Mouse (Mus musculus): ENCODE results near the gene Ccdc36.

Gene Ccdc36

DNA sequence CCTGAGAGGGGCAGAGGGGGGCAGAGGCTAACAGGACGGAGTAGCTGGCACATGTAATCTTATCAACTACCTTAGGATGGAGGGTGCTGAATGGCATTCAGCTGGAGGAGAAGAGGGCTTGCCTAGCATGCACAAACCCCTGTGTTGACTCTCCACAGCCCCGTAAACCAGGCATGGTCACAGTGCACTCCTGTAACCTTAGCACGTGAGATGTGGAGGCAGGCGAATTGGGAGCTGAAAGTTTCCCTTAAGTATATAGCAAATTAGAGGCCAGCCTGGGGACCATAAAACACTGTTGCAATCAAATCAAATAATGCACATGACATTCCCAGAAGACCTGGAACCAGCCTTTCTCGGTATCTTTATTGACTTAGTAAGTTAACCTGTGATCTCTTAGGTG is 49.5 kb downstream of the Ccdc36 start:
- no peak for DNase-seq (ENCODE audit: low read depth)

DNA sequence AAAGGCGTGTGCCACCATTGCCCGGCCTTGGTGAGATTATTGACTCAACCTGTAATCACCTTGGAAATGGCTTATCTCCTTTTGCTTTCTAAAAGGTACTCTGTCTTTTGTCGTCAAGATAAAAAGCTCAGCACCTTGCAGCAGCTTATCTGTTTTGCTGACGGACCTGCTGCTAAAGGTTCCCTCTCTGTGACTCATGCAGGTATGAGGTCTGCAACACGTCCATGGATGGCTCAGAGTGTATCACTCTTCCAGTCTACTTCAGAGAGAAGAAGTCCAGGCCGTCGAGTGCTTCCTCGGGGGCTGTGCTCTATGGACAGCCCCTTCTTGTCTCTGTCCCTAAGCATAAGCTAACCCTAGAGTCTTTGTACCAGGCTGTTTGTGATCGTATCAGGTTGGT is 50.0 kb downstream of the Ccdc36 start:
- no peak for DNase-seq (ENCODE audit: low read depth)

All from fibroblast of lung, adult 2 months (primary cell).